Mouse (Mus musculus) retina, postnatal 7 days (tissue): ENCODE data around the gene Zfp212.
A peak's percentile ranks its signal among the peaks of the same experiment; 100 is the strongest.

Source experiments
- DNase-seq: peaks from one replicate; pipeline ENCODE4 v3.0.0-alpha.2; 2012; ENCODE audit warnings: low read depth, low spot score

Zfp212 gene

GRCm38 (mm10) chr6:47920447-47921340 is at the start of gene Zfp212:
Gene Zfp212, plus strand, starts transcription at chr6:47920476.
- peak; percentile 83 for DNase-seq

GRCm38 (mm10) chr6:47872266-47872665 is 48.0 kb upstream of the Zfp212 start:
- DNase-seq: no peak

- DNase-seq: no peak
These were observed 43.2 kb upstream of the Zfp212 start, which contains the start of gene Zfp282 for GRCm38 (mm10) chr6:47877058-47877457. Gene Zfp282, plus strand, starts transcription at chr6:47877204.

- DNase-seq: peak; percentile 81
These were observed 42.7 kb upstream of the Zfp212 start for GRCm38 (mm10) chr6:47877461-47878132.

- no peak for DNase-seq
These were observed 42.2 kb upstream of the Zfp212 start for GRCm38 (mm10) chr6:47878133-47878514.

GRCm38 (mm10) chr6:47878593-47878992 is 41.7 kb upstream of the Zfp212 start:
- no peak for DNase-seq

- no peak for DNase-seq
These were observed 41.1 kb upstream of the Zfp212 start for GRCm38 (mm10) chr6:47879049-47879716.

- DNase-seq: no peak
These were observed 40.1 kb upstream of the Zfp212 start for GRCm38 (mm10) chr6:47880166-47880565.

- no peak for DNase-seq
These were observed 31.4 kb upstream of the Zfp212 start for GRCm38 (mm10) chr6:47888812-47889383.

- no peak for DNase-seq
These were observed 20.9 kb upstream of the Zfp212 start for GRCm38 (mm10) chr6:47899416-47899815.

DNA sequence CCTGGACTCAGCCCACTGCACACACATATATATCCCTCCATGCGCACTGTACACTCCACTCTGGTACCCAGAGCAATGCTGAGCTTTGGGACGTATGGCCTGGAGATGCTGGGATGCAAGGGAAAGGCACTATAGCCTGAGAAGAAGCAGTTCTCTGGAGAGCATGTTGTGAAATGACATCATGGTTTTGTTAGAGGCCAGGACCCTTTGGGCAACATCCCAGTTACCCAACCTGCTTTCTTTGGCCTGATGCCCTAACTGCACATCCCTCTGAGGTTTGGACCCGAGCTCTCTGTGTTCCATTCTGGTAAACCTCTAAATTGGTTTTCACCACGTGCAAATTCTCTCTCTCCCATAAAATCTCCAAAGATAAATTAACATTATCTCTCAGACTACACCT is 16.7 kb upstream of the Zfp212 start:
- no peak for DNase-seq

DNA sequence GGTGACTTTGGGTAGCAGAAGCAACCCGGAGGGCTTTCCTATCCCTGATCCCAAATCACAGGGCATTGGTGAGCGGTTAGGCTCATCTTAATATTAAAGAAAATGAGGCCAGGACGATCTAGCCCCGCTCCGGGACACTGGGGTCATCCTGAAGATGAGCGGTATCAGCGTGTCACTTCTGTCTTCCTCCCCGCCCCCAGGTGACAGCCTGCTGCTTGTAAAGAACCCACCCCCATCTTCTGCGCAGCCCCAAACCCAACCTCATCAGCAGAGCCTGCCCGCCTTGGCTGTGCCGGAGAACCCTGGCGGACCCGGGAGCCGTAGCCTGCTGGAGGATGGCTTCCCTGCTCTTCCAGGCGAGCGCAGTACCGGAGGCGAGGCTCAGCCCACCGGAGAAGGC is 15.9 kb upstream of the Zfp212 start:
- no peak for DNase-seq

DNA sequence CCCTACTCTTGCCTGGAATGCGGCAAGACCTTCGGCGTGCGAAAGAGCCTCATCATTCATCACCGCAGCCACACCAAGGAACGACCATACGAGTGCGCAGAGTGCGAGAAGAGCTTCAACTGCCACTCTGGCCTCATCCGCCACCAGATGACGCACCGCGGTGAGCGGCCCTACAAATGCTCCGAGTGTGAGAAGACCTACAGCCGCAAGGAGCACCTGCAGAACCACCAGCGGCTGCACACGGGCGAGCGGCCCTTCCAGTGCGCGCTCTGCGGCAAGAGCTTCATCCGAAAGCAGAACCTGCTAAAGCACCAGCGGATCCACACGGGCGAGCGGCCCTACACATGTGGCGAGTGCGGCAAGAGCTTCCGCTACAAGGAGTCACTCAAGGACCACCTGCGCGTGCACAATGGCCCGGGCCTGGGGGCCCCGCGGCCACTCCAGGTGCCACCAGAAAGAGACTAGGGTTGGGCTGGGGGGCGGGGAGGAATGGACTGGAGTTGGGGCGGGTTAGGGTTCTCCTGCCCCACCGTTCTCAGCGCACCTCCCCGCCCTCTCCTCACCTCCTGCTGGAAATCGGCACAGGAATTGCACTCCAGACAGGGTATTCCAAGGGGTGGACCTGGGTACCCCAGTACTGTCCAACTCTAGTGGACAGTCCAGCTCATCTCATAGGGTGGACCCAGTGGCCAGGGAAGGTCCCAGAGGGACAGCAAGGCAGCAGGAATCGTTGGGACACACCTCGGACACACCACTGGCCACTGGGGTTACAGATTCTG is 15.2 kb upstream of the Zfp212 start:
- no peak for DNase-seq

- no peak for DNase-seq
These were observed 13.9 kb upstream of the Zfp212 start for GRCm38 (mm10) chr6:47906326-47906725.

DNA sequence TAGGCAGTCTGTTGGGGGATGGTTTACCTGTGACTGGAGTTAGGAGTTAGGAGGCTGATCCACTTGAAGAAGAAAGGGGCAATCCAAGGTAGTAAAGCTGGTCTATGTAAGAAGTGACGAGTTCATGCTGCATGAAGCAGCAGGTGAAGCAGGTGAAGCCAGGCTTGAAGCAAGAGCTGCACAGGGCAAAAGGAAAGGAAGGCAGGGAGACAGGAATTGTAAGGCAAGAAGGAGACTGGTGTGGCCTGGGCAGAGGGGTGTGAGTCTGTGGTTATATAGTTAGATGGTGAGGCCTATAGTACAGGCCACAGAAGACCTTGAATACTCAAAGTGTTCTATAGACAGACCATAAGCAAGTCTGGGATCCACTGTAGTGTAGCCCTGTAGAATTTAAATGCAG is 11.3 kb upstream of the Zfp212 start:
- DNase-seq: no peak

GRCm38 (mm10) chr6:47911650-47912049 is 8.6 kb upstream of the Zfp212 start:
- DNase-seq: no peak

DNA sequence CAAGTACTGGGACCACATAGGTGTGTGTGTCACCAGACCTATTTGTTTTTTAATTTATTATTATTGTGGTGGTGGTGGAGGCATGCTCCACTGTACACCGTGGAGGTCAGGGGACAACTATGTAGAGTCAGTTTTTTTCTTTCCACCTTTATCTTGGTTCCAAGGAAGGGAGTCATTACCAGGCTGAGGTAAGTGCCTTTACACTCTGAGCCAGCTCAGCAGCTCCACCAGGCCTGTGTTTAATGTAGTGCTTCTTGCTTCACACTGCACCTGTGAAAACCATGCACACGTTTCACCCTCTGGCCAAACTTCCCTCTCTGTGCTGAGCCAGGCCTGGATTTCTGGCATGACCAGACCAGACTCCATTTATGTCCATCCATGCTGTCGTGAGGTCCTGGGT is 7.3 kb upstream of the Zfp212 start:
- no peak for DNase-seq

GRCm38 (mm10) chr6:47917051-47917450 is 3.2 kb upstream of the Zfp212 start:
- no peak for DNase-seq

GRCm38 (mm10) chr6:47918768-47919274 is 1.5 kb upstream of the Zfp212 start:
- no peak for DNase-seq

GRCm38 (mm10) chr6:47919646-47920446 is 430 bp upstream of the Zfp212 start:
- no peak for DNase-seq
